Mouse (Mus musculus) spleen, adult 12 weeks (tissue): ENCODE data around the gene Cab39l.

Source experiments
- DNase-seq: peaks from one replicate; pipeline ENCODE4 v3.0.0; 2022; ENCODE audit warnings: low spot score

The Cab39l gene

GRCm38 (mm10) chr14:59632067-59632466, 191.3 kb downstream of the Cab39l start:
- no peak for DNase-seq

- no peak for DNase-seq
Observed at GRCm38 (mm10) chr14:59633295-59633898, 192.6 kb downstream of the Cab39l start.

- DNase-seq = no peak
Observed at GRCm38 (mm10) chr14:59633988-59634387, 193.2 kb downstream of the Cab39l start.
